Comparison of ENCODE assay signal across 9 mouse cellular contexts in the genomic region with DNA sequence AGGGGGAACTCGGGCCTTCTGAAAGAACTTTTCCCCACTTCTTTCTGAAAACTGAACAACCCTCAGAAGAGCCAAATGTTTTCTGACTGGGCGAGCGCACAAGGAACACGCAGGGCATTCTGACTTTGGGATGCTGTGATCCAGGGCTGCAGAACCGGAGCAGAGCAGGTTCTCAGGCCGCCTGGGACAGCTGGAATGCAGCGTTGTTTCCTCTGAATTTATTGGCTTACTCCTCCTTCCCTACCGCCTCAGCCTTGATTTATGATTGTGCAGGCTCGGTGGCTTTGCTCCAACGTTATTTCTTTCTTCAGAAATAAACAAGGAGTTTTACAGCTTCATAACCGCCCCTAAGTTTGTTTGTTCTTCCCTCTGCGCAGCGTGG.
DNase-seq lines count a peak whose midpoint lies in the region; ATAC-seq lines count a peak whose summit lies in the region.
"Had no signal": no experiment of that assay in that cellular context is flagged by ENCODE, and none has a peak within 500 bp of the region (broad histone marks: within the 10 kb centered on the region; RNA-seq: fewer than 3 reads in every experiment).

No protein-coding gene starts in this region.

- DNase-seq in adrenal gland, adult 8-10 months = peak; percentile 12
- peak; percentile 23 for DNase-seq in embryonic facial prominence, embryonic 10.5 days (ENCODE audit: low spot score)
- peak; percentile 54 for DNase-seq in neural tube, embryonic 10.5 days (ENCODE audit: extremely low spot score, low spot score)
- DNase-seq in retina, postnatal 1 day = no peak
- DNase-seq in liver = no peak
- no peak for DNase-seq in left cerebral cortex, postnatal 10 days (ENCODE audit: extremely low spot score in 1 of 2, low spot score in 2 of 2)
- DNase-seq in left cerebral cortex, postnatal 4 days = no peak

- ATAC-seq in kidney, embryonic 15.5 days (replicated peaks; ENCODE audit: low FRiP score) = peak; percentile 89

- H3K27ac ChIP-seq in embryonic facial prominence, embryonic 10.5 days (replicated peaks) = peak overlapping the region; percentile 75
- peak overlapping the region; percentile 97 for H3K27ac ChIP-seq in kidney, embryonic 15.5 days
- H3K27ac ChIP-seq: hindbrain, embryonic 15.5 days had no signal

- H3K36me3 ChIP-seq in embryonic facial prominence, embryonic 10.5 days (replicated peaks) = no peaks in the 10 kb centered on the region
- no peaks in the 10 kb centered on the region for H3K36me3 ChIP-seq in kidney, embryonic 15.5 days
- H3K36me3 ChIP-seq: hindbrain, embryonic 15.5 days had no signal

- H3K4me2 ChIP-seq in kidney, embryonic 15.5 days = peak overlapping the region; percentile 47
- H3K4me2 ChIP-seq: hindbrain, embryonic 15.5 days had no signal

- H3K9ac ChIP-seq in kidney, embryonic 15.5 days = peak overlapping the region; percentile 15; the same call in 1 of the 2 replicates
- H3K9ac ChIP-seq: hindbrain, embryonic 15.5 days had no signal

- H3K4me3 ChIP-seq in embryonic facial prominence, embryonic 10.5 days = no peak overlapping the region
- H3K4me3 ChIP-seq in kidney, embryonic 15.5 days (replicated peaks) = no peak overlapping the region; the same call in 1 of the 2 replicates
- H3K4me3 ChIP-seq: hindbrain, embryonic 15.5 days had no signal

- peaks cover 26% of the 10 kb centered on the region for H3K4me1 ChIP-seq in embryonic facial prominence, embryonic 10.5 days
- H3K4me1 ChIP-seq in kidney, embryonic 15.5 days = peaks cover 43% of the 10 kb centered on the region

- intact Hi-C loops in left cerebral cortex, postnatal 10 days (cut with DNase I) = no loop called here
- intact Hi-C loops in left cerebral cortex, postnatal 4 days (cut with DNase I) = no loop called here

- 45% methylated on average over 13 of the region's 13 CpGs for WGBS in embryonic facial prominence, embryonic 10.5 days
- 7% methylated on average over 13 of the region's 13 CpGs for WGBS in kidney, embryonic 15.5 days

- H3K27me3 ChIP-seq in embryonic facial prominence, embryonic 10.5 days (replicated peaks; ENCODE audit: low read depth, poor library complexity, severe bottlenecking) = no peaks in the 10 kb centered on the region
- H3K27me3 ChIP-seq in kidney, embryonic 15.5 days = no peaks in the 10 kb centered on the region
- H3K27me3 ChIP-seq: hindbrain, embryonic 15.5 days had no signal

- no peaks in the 10 kb centered on the region for H3K9me3 ChIP-seq in embryonic facial prominence, embryonic 10.5 days
- no peaks in the 10 kb centered on the region for H3K9me3 ChIP-seq in kidney, embryonic 15.5 days (replicated peaks)
- H3K9me3 ChIP-seq: hindbrain, embryonic 15.5 days had no signal

Comparison
In these comparisons a context has a peak if more than half of its experiments do, and no peak if none do; other contexts are left out.
1. DNase-seq: peak in adrenal gland, adult 8-10 months (single experiment), embryonic facial prominence, embryonic 10.5 days (single experiment) and neural tube, embryonic 10.5 days (single experiment); none in retina, postnatal 1 day (single experiment), liver (single experiment), left cerebral cortex, postnatal 10 days (0 of 2) and left cerebral cortex, postnatal 4 days (single experiment).